Mouse (Mus musculus) CH12.LX (cell line): ENCODE results near the gene Narfl. TPM values are rescaled to one million over a fixed set of nuclear protein-coding genes. Genes with fewer than 3 reads are reported as not detected.
A peak's percentile ranks its signal among the peaks of the same experiment; 100 is the strongest.

Experiments used
- DNase-seq: peaks from one replicate; pipeline ENCODE4 v3.0.0-alpha.2; 2013; ENCODE audit errors: extremely low read depth
- H3K27ac ChIP-seq: 2 replicates; pipeline ENCODE4 v1.5.1; 2012; ENCODE audit warnings: low read depth, mild to moderate bottlenecking, control low read depth, moderate library complexity; ENCODE audit not compliant: insufficient read depth
- H3K27me3 ChIP-seq: replicated peaks from 2 replicates; pipeline ENCODE3; 2012; ENCODE audit warnings: inconsistent platforms
- H3K36me3 ChIP-seq, 2 experiments: replicated peaks in 1 of 2; 2 replicates each; pipeline versions ENCODE3 to v1.6.1; 2012; ENCODE audit warnings: inconsistent platforms in 1 of 2, low read length in 1 of 2, mild to moderate bottlenecking in 1 of 2, mixed read lengths in 1 of 2, moderate library complexity in 1 of 2; ENCODE audit not compliant: control insufficient read depth in 1 of 2, insufficient read depth in 1 of 2
- H3K4me1 ChIP-seq, 2 experiments: 2 replicates each; pipeline ENCODE4 v1.6.1; 2012; ENCODE audit warnings: inconsistent platforms in 1 of 2, moderate library complexity in 1 of 2; ENCODE audit not compliant: insufficient read depth in 2 of 2, control insufficient read depth in 1 of 2
- H3K4me2 ChIP-seq: 2 replicates; pipeline ENCODE4 v1.6.1; 2012; ENCODE audit warnings: low read depth, mild to moderate bottlenecking, control low read depth; ENCODE audit not compliant: poor library complexity, insufficient read depth, severe bottlenecking
- H3K4me3 ChIP-seq, 3 experiments: fragments of 150-350 bp in 1 of 3; sonication (generic) in 1 of 3; replicated peaks in 1 of 3; 2 replicates each; pipeline versions ENCODE3 to v1.5.1; 2011 to 2012; ENCODE audit warnings: low read depth in 2 of 3, low read length in 2 of 3, mild to moderate bottlenecking in 2 of 3, moderate library complexity in 2 of 3, control low read depth in 1 of 3, improper control_type of control experiment in 1 of 3, inconsistent platforms in 1 of 3, mixed read lengths in 1 of 3; ENCODE audit not compliant: poor library complexity in 1 of 3
- H3K79me2 ChIP-seq: replicated peaks from 2 replicates; pipeline ENCODE4 v1.6.1; 2012; ENCODE audit warnings: mild to moderate bottlenecking, moderate library complexity; ENCODE audit not compliant: control insufficient read depth, poor library complexity, insufficient read depth, severe bottlenecking; ENCODE audit errors: extremely low read depth
- H3K9ac ChIP-seq: 2 replicates; pipeline ENCODE4 v1.6.1; 2012; ENCODE audit warnings: low read depth, mild to moderate bottlenecking, control low read depth, moderate library complexity; ENCODE audit not compliant: insufficient read depth
- H3K9me3 ChIP-seq: replicated peaks from 2 replicates; pipeline ENCODE3; 2012; ENCODE audit warnings: low read length, inconsistent platforms, mixed read lengths
- BHLHE40 ChIP-seq: IDR thresholded peaks from 2 replicates; pipeline ENCODE4 v1.6.1; 2011; ENCODE audit warnings: mild to moderate bottlenecking, low read depth, low read length, improper control_type of control experiment
- CHD2 ChIP-seq: IDR thresholded peaks from 2 replicates; pipeline ENCODE4 v1.6.1; 2011; ENCODE audit warnings: low read length, improper control_type of control experiment
- CTCF ChIP-seq, 2 experiments: IDR thresholded peaks in 1 of 2; conservative IDR thresholded peaks in 1 of 2; 2 replicates each; pipeline ENCODE4 v1.5.1; 2011 to 2012; ENCODE audit warnings: low read depth in 2 of 2, low read length in 2 of 2, improper control_type of control experiment in 1 of 2, inconsistent platforms in 1 of 2, mild to moderate bottlenecking in 1 of 2, moderate library complexity in 1 of 2
- ELF1 ChIP-seq: IDR thresholded peaks from 2 replicates; pipeline ENCODE4 v1.6.1; 2014; ENCODE audit warnings: low read depth, mild to moderate bottlenecking, inconsistent platforms, low read length, improper control_type of control experiment
- ETS1 ChIP-seq: conservative IDR thresholded peaks from 2 replicates; pipeline ENCODE4 v1.6.1; 2012; ENCODE audit warnings: low read depth, mild to moderate bottlenecking, inconsistent platforms, low read length, improper control_type of control experiment, moderate library complexity
- GABPA ChIP-seq: IDR thresholded peaks from 2 replicates; pipeline ENCODE4 v1.6.1; 2012; ENCODE audit warnings: low read depth, low read length, improper control_type of control experiment, inconsistent platforms; ENCODE audit not compliant: insufficient replicate concordance
- HCFC1 ChIP-seq: IDR thresholded peaks from 2 replicates; pipeline ENCODE4 v1.6.1; 2012; ENCODE audit warnings: low read depth, mild to moderate bottlenecking, inconsistent platforms, low read length, improper control_type of control experiment
- JUN ChIP-seq: IDR thresholded peaks from 2 replicates; pipeline ENCODE4 v1.6.1; 2011; ENCODE audit warnings: low read depth, mild to moderate bottlenecking, low read length, improper control_type of control experiment, moderate library complexity; ENCODE audit not compliant: insufficient read depth
- MXI1 ChIP-seq: IDR thresholded peaks from 2 replicates; pipeline ENCODE4 v1.6.1; 2011; ENCODE audit warnings: mild to moderate bottlenecking, low read depth, low read length, improper control_type of control experiment
- NELFE ChIP-seq: IDR thresholded peaks from 2 replicates; pipeline ENCODE4 v1.6.1; 2011; ENCODE audit warnings: low read depth, low read length, improper control_type of control experiment
- NRF1 ChIP-seq: IDR thresholded peaks from 2 replicates; pipeline ENCODE4 v1.6.1; 2014; ENCODE audit warnings: low read depth, mild to moderate bottlenecking, inconsistent platforms, low read length, improper control_type of control experiment, moderate library complexity
- POLR2A ChIP-seq: IDR thresholded peaks from 2 replicates; pipeline ENCODE4 v1.6.1; 2011; ENCODE audit warnings: low read depth, mild to moderate bottlenecking, improper control_type of control experiment, low read length
- SIN3A ChIP-seq: IDR thresholded peaks from 2 replicates; pipeline ENCODE4 v1.6.1; 2012; ENCODE audit warnings: low read length, improper control_type of control experiment, inconsistent platforms
- SMC3 ChIP-seq: IDR thresholded peaks from 2 replicates; pipeline ENCODE4 v1.6.1; 2011; ENCODE audit warnings: low read depth, low read length, improper control_type of control experiment
- TBP ChIP-seq: conservative IDR thresholded peaks from 2 replicates; pipeline ENCODE4 v1.6.1; 2011; ENCODE audit warnings: low read depth, low read length, improper control_type of control experiment
- TCF12 ChIP-seq: IDR thresholded peaks from 2 replicates; pipeline ENCODE4 v1.6.1; 2014; ENCODE audit warnings: low read depth, mild to moderate bottlenecking, inconsistent platforms, low read length, improper control_type of control experiment
- USF2 ChIP-seq: conservative IDR thresholded peaks from 2 replicates; pipeline ENCODE4 v1.6.1; 2011; ENCODE audit warnings: low read depth, low read length, improper control_type of control experiment
- ZC3H11A ChIP-seq: IDR thresholded peaks from 2 replicates; pipeline ENCODE4 v1.6.1; 2012; ENCODE audit warnings: low read depth, mild to moderate bottlenecking, inconsistent platforms, low read length, improper control_type of control experiment
- ZKSCAN1 ChIP-seq: IDR thresholded peaks from 2 replicates; pipeline ENCODE4 v1.6.1; 2012; ENCODE audit warnings: low read depth, inconsistent platforms, low read length, improper control_type of control experiment, borderline replicate concordance
- ZMIZ1 ChIP-seq: IDR thresholded peaks from 2 replicates; pipeline ENCODE4 v1.6.1; 2012; ENCODE audit warnings: low read depth, mild to moderate bottlenecking, inconsistent platforms, low read length, improper control_type of control experiment
- dilution Hi-C: fragments of 300-500 bp; cut with MboI; formaldehyde crosslinking; loops from 2 replicates; pipeline ENCODE4 v1.14.3; 2020; ENCODE audit warnings: low sequenced_read_pairs; ENCODE audit not compliant: extremely low pct_unique_long_range_greater_than_20kb, extremely low pct_ligation_motif_present
- in situ Hi-C: fragments of 300-500 bp; cut with MboI; formaldehyde crosslinking; loops from 3 replicates; pipeline ENCODE4 v1.14.3; 2019; ENCODE audit warnings: low sequenced_read_pairs, low pct_ligation_motif_present, low pct_unique_long_range_greater_than_20kb, mixed read lengths
- polyA plus RNA-seq: library from polyadenylated mRNA; unstranded; fragments of >175 nt; gene quantifications from 2 replicates; pipeline ENCODE4 v1.2.1, GENCODE M21; 2012; ENCODE audit warnings: low read depth; ENCODE audit not compliant: insufficient read length
- total RNA-seq, 2 experiments: library from RNA; depleted of rRNA; stranded (reverse); fragments of 300-350 nt in 1 of 2; fragments of >200 nt in 1 of 2; gene quantifications; 2 replicates each; pipeline ENCODE4 v1.2.3; 2012 to 2014

The Narfl gene
- total and polyA plus RNA-seq, 3 experiments: 13.3 to 22.0 (median 16.5) TPM

DNA sequence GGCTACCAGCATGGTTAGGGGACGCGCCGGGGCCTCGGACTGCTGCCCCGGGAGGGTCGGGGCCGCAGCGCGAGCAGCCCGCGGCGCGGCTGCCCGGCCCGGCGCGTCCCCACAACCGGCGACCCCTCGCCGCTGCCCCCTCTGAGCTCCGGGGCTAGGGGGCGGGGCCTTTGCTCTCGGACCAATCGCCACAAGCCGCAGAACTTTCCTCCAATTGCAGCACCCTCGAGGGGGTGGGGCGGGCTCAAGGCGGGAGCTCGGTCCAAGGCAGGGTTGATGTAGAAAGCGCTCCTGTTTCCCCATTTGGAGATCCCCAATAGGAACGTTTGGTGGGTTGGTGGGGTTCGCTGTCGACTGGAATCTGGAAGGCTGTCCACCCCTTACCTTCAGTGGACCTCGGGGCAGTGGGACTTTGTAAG, 23.4 kb downstream of the Narfl start, which contains the start of gene Metrn:
Gene Metrn (minus strand): TSS at position 186 of the 419 bp plus-strand sequence.
- dilution Hi-C loops: no loop called here
- no peak for TF ChIP-seq NRF1
- TF ChIP-seq CTCF (conservative IDR thresholded peaks at IDR 0.05 in 1 of 2, IDR thresholded peaks at IDR 0.05 in 1 of 2; ENCODE audit: low read depth in 2 of 2, low read length in 2 of 2): no peak
- no peak for TF ChIP-seq BHLHE40
- no peak for TF ChIP-seq GABPA
- 0 out of 2 replicates have a peak, but pooled peaks have one; percentile 18 for TF ChIP-seq CHD2
- TF ChIP-seq JUN: no peak
- TF ChIP-seq ZKSCAN1: no peak
- TF ChIP-seq TBP: no peak
- peak; percentile 61 for TF ChIP-seq POLR2A
- TF ChIP-seq TCF12: peak; percentile 38; the same call in 1 of the 2 replicates
- no peak for TF ChIP-seq ZMIZ1
- TF ChIP-seq SIN3A: no peak
- TF ChIP-seq, all 38 proteins: peak for 3
- H3K4me2 ChIP-seq: peak within 1 kb of the TSS; percentile 79
- peaks cover 27% of the 10 kb centered on the region for H3K27me3 ChIP-seq
- peaks cover 0 to 8% of the 10 kb centered on the region in 2 experiments for H3K36me3 ChIP-seq
- peak within 1 kb of the TSS; percentile 81 for H3K9ac ChIP-seq
- in situ Hi-C loops: loop anchor here (10.0 kb wide), 1 partner anchor 62 kb away; the partner anchor contains the start of gene Mslnl
- H3K4me3 ChIP-seq: peak within 1 kb of the TSS; percentile 64 to 78 (median 67)
- no peaks in the 10 kb centered on the region for H3K79me2 ChIP-seq
- no peak within 1 kb of the TSS for H3K27ac ChIP-seq
- H3K9me3 ChIP-seq: peaks cover 2% of the 10 kb centered on the region
- peaks cover 14 to 24% of the 10 kb centered on the region in 2 experiments for H3K4me1 ChIP-seq
- DNase-seq: peak; percentile 83

DNA sequence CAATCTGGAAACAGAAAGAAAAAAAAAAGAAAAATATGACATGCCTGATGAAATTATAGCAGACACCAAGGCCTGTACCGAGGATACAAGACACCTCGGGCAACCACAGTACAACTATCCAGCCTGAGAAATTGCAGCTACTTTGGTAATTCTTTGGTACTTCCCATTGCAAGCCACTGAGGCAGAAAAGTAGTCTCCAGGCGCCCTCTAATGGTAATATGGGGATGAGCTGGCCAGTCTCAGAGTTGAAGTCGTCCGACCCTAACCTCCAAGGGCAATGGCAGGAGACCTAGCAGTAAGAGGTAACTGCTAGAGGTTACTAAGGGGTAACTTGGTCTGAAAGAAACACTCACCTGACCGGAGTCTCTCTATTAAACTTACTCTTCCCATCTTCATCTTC, 27.5 kb downstream of the Narfl start:
- Histone ChIP-seq H3K27ac (no peak overlapping the region), H3K4me2 (no peak overlapping the region), H3K9me3 (peaks cover 2% of the 10 kb centered on the region), H3K4me1 (peaks cover 5 to 10% of the 10 kb centered on the region in 2 experiments; a peak in 3 of 4 replicates), H3K9ac (no peak overlapping the region), H3K27me3 (peaks cover 57% of the 10 kb centered on the region)
- in situ Hi-C loops: no loop called here
- peak; percentile 81 for DNase-seq
- peak; percentile 55 for TF ChIP-seq ZC3H11A
- TF ChIP-seq HCFC1: peak; percentile 63
- TF ChIP-seq MXI1: no peak
- TF ChIP-seq ELF1: peak; percentile 57
- TF ChIP-seq CTCF (conservative IDR thresholded peaks at IDR 0.05 in 1 of 2, IDR thresholded peaks at IDR 0.05 in 1 of 2; ENCODE audit: low read depth in 2 of 2, low read length in 2 of 2): peak; percentile 77 to 98
- TF ChIP-seq NRF1: peak; percentile 54
- TF ChIP-seq USF2: no peak
- TF ChIP-seq SMC3: peak; percentile 81
- no peak for TF ChIP-seq ETS1
- peak; percentile 31; the same call in 1 of the 2 replicates for TF ChIP-seq NELFE
- TF ChIP-seq, all 38 proteins: peak for 7
- no peak overlapping the region for H3K4me3 ChIP-seq
- dilution Hi-C loops: no loop called here
- H3K36me3 ChIP-seq: no peaks in the 10 kb centered on the region
- H3K79me2 ChIP-seq: no peaks in the 10 kb centered on the region
